Mouse (Mus musculus) megakaryocyte, adult 5-6 weeks (primary cell): ENCODE measurements around the gene C1s2. TPM values are rescaled to one million over a fixed set of nuclear protein-coding genes. Genes with fewer than 3 reads are reported as not detected.
"Not testable (repeated sequence)": the region's sequence is repeated elsewhere in the genome, so short reads cannot be mapped to it uniquely, and the experiment has no call there.

Source experiments
- ATAC-seq: 2 replicates; pipeline ENCODE4 v1.8.0; 2016; ENCODE audit warnings: mild to moderate bottlenecking, inconsistent platforms; ENCODE audit not compliant: poor library complexity, severe bottlenecking
- total RNA-seq, 2 experiments: library from RNA; stranded (forward) in 1 of 2; stranded (reverse) in 1 of 2; fragments of 153-499, 151-499 nt in 1 of 2; fragments of 221-1000, 200-1000 nt in 1 of 2; gene quantifications; 2 replicates each; pipeline versions ENCODE4 v1.2.3 to v1.2.4; 2015 to 2017

C1s2 gene
- total RNA-seq (2015): not detected in 2 replicates
- 0.16 TPM in 1 of 2 replicates, not detected in the other for total RNA-seq (2017)

- not testable (repeated sequence) for ATAC-seq
Observed at GRCm38 (mm10) chr6:124635985-124636384, at the start of gene C1s2. C1s2 (minus strand) TSS chr6:124636085.

- no peak for ATAC-seq
Observed at GRCm38 (mm10) chr6:124683591-124684417, 47.9 kb upstream of the C1s2 start.

- ATAC-seq: peak; percentile 76
Observed at GRCm38 (mm10) chr6:124682291-124682690, 46.4 kb upstream of the C1s2 start.

GRCm38 (mm10) chr6:124679486-124679885 lies 43.6 kb upstream of the C1s2 start:
- no peak for ATAC-seq

- ATAC-seq: no peak
Observed at GRCm38 (mm10) chr6:124678769-124679168, 42.9 kb upstream of the C1s2 start.

- no peak for ATAC-seq
Observed at GRCm38 (mm10) chr6:124676171-124676570, 40.3 kb upstream of the C1s2 start.

GRCm38 (mm10) chr6:124674591-124674990 lies 38.7 kb upstream of the C1s2 start:
- no peak for ATAC-seq

- ATAC-seq: no peak
Observed at GRCm38 (mm10) chr6:124673619-124674018, 37.7 kb upstream of the C1s2 start.

- ATAC-seq: peak; percentile 51
Observed at GRCm38 (mm10) chr6:124672100-124672499, 36.2 kb upstream of the C1s2 start.

- no peak for ATAC-seq
Observed at GRCm38 (mm10) chr6:124670281-124670900, 34.5 kb upstream of the C1s2 start.

GRCm38 (mm10) chr6:124669234-124669859 lies 33.5 kb upstream of the C1s2 start:
- ATAC-seq: peak; percentile 31; the same call in 1 of the 2 replicates

- no peak for ATAC-seq
Observed at GRCm38 (mm10) chr6:124665011-124665410, 29.1 kb upstream of the C1s2 start.

GRCm38 (mm10) chr6:124664256-124664655 lies 28.4 kb upstream of the C1s2 start:
- no peak for ATAC-seq

GRCm38 (mm10) chr6:124663424-124663795 lies 27.5 kb upstream of the C1s2 start:
- no peak for ATAC-seq

- ATAC-seq: peak; percentile 94
Observed at GRCm38 (mm10) chr6:124662477-124663423, 26.9 kb upstream of the C1s2 start, which contains the start of gene Lpcat3. Lpcat3 (plus strand) TSS chr6:124663027.

- no peak for ATAC-seq
Observed at GRCm38 (mm10) chr6:124661995-124662394, 26.1 kb upstream of the C1s2 start.

GRCm38 (mm10) chr6:124661156-124661806 lies 25.4 kb upstream of the C1s2 start:
- no peak for ATAC-seq

GRCm38 (mm10) chr6:124658067-124658466 lies 22.2 kb upstream of the C1s2 start:
- no peak for ATAC-seq

GRCm38 (mm10) chr6:124655893-124656292 lies 20.0 kb upstream of the C1s2 start:
- no peak for ATAC-seq

GRCm38 (mm10) chr6:124646394-124646793 lies 10.5 kb upstream of the C1s2 start:
- ATAC-seq: peak; percentile 51; the same call in 1 of the 2 replicates
